Mouse (Mus musculus) liver, adult 2 months (tissue): ENCODE data around the gene Grik2.

Source experiments
- CTCF ChIP-seq: fragments of 200-500 bp; IDR thresholded peaks from 2 replicates; pipeline ENCODE4 v1.5.1; 2011; ENCODE audit warnings: low read depth, low read length, control low read depth
- POLR2A ChIP-seq: fragments of 200-500 bp; IDR thresholded peaks from 2 replicates; pipeline ENCODE4 v1.6.1; 2011; ENCODE audit warnings: low read length, control low read depth; ENCODE audit not compliant: insufficient read depth; ENCODE audit errors: extremely low read depth

GRCm38 (mm10) chr10:49623951-49624350 is 164.6 kb downstream of the Grik2 start:
- no peak for TF ChIP-seq CTCF
- TF ChIP-seq POLR2A: no peak
